Mouse (Mus musculus): ENCODE measurements at regions not wholly inside any gene's neighbourhood (a gene's known extent, or its start where the extent isn't known, plus 50 kb on each side); places are given as distances from the start of the nearest gene placed in this dataset.
A peak's percentile ranks its signal among the peaks of the same experiment; 100 is the strongest.

DNA sequence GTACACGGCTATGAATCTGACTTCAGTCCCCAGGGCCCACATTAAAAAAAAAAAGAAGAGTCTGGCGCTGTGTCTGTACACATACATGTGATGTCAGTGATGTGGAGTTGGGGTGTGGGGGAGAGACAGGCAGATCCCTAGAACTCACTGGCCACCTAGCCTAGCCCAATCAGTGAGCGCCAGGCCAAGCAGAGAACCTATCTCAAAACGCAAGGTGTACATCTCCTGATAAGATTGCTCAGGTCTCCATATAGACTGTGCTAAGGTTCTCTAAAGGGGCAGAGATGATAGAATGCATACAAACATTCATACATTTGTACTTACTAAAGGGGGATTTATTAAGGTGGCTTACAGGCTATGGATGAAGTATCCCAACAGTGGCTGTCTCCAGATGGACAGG, 225.5 kb upstream of the Hs6st1 start:
- no peak overlapping the region for H3K4me3 ChIP-seq (replicated peaks)
- no peak for TF ChIP-seq GATA1 (IDR thresholded peaks at IDR 0.05; ENCODE audit: borderline replicate concordance, low read length)
- TF ChIP-seq FLI1 (IDR thresholded peaks at IDR 0.05; ENCODE audit: low read length): no peak
- H3K27me3 ChIP-seq (replicated peaks): peaks cover 4% of the 10 kb centered on the region
- peaks cover 12% of the 10 kb centered on the region for H3K9me3 ChIP-seq
- H3K4me1 ChIP-seq: peaks cover 61% of the 10 kb centered on the region
- H3K36me3 ChIP-seq (replicated peaks; ENCODE audit: low read length): no peaks in the 10 kb centered on the region

DNA sequence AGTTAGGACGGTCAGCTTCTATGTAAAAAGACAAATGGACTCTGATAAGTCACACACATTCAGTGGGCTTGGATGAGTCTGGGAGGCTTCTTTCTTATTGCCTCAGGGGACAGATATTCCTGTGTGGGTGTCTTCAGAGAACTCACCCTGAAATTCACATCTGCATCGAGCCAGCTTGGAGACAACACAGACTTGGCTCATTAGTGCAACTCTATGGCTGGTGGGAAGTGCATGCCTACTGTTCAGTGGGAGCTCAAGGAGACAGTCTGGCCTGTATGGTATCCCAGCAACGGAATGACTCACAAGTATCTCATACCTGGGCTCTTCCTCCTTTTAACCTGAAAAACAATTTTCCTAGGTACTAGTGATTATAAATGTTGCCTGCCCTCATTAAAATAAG, 224.6 kb upstream of the Hs6st1 start:
- TF ChIP-seq GATA1 (IDR thresholded peaks at IDR 0.05; ENCODE audit: borderline replicate concordance, low read length): no peak
- no peak for TF ChIP-seq FLI1 (IDR thresholded peaks at IDR 0.05; ENCODE audit: low read length)
- Histone ChIP-seq H3K27me3 (replicated peaks) (peaks cover 4% of the 10 kb centered on the region), H3K4me1 (peaks cover 68% of the 10 kb centered on the region), H3K9me3 (peaks cover 12% of the 10 kb centered on the region), H3K4me3 (replicated peaks) (no peak overlapping the region), H3K36me3 (replicated peaks; ENCODE audit: low read length) (no peaks in the 10 kb centered on the region)

DNA sequence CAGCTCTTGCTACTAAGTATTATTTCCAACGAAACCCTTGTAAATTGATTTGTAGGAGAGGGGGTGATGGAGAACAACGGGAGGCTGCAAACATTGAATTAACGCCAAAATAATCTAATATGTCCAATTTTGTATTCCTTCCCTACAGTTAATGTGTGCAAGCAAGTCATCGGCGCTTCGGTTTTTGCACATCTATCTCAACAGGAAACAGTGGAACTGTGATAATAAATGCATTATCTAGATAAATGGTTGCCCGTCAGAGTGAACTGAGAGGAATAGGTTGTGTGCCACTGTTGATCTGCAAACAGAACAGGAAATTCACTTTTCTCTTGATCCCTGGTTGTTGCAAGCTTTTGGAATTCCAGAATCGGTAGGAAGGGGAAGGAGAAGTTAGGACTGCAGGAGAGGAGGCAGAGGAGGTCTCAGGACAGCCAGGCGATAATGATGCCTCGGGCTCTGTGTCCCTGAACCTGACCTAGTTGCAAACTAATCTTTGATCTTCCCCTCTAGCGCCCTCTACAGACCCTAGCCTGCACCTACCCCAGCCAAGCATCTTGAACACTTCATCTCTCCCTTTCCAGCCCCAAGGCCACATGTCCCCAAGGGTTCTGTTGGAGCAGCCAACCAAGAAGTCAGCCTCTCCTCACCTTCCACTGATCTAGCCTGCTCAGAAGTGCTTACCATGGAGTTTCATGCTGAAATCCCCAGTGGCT, 221.8 kb upstream of the Hs6st1 start:
- Histone ChIP-seq H3K9me3 (peaks cover 4% of the 10 kb centered on the region), H3K27me3 (replicated peaks) (peaks cover 3% of the 10 kb centered on the region), H3K36me3 (replicated peaks; ENCODE audit: low read length) (no peaks in the 10 kb centered on the region), H3K4me1 (peaks cover 79% of the 10 kb centered on the region), H3K4me3 (replicated peaks) (no peak overlapping the region)
- no peak for TF ChIP-seq GATA1 (IDR thresholded peaks at IDR 0.05; ENCODE audit: borderline replicate concordance, low read length)
- no peak for TF ChIP-seq FLI1 (IDR thresholded peaks at IDR 0.05; ENCODE audit: low read length)

GRCm38 (mm10) chr1:35848160-35848954, 219.8 kb upstream of the Hs6st1 start:
- H3K27me3 ChIP-seq (replicated peaks): peaks cover 3% of the 10 kb centered on the region
- H3K36me3 ChIP-seq (replicated peaks; ENCODE audit: low read length): no peaks in the 10 kb centered on the region
- no peak for TF ChIP-seq FLI1 (IDR thresholded peaks at IDR 0.05; ENCODE audit: low read length)
- TF ChIP-seq GATA1 (IDR thresholded peaks at IDR 0.05; ENCODE audit: borderline replicate concordance, low read length): no peak
- H3K4me1 ChIP-seq: peaks cover 85% of the 10 kb centered on the region
- peak overlapping the region; percentile 60 for H3K4me3 ChIP-seq (replicated peaks)
- no peaks in the 10 kb centered on the region for H3K9me3 ChIP-seq

DNA sequence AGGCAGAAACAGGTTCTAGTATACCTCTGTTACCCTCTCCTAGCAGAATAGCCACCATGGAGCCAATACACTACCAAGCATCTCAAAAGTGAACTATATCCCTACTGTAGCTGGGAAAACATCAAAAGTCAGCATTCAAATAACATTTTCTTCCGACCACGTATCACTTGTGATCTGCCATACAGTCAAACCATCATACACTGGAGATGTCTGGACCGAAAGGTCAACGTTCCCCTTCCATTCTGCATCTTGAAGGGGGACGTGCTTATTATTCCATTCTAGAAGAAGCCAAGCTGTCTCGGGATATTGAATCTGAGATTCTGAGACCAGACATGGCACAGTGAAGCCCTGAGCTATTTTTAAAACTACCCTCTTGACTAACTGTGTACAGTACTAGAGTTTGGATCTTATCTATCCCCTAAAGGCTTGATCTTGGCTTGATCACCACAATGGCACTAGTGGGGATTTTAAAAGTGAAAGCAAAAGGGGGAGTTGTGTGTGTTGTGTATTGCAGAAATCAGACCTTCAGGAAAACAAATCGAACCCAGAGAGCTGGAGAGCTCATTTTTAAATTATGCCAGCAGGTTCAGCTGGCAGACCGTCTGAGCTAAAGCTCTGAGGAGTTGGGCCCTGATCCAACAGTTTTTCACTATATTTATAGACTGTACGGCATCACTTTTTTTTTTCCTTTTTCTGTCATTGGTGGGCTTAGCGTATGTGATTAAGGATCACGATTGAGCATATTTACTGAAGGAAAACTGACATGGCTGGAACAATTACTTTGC, 218.6 kb upstream of the Hs6st1 start:
- H3K36me3 ChIP-seq (replicated peaks; ENCODE audit: low read length): no peaks in the 10 kb centered on the region
- no peaks in the 10 kb centered on the region for H3K9me3 ChIP-seq
- H3K4me3 ChIP-seq (replicated peaks): no peak overlapping the region
- TF ChIP-seq FLI1 (IDR thresholded peaks at IDR 0.05; ENCODE audit: low read length) (no peak), GATA1 (IDR thresholded peaks at IDR 0.05; ENCODE audit: borderline replicate concordance, low read length) (no peak)
- peaks cover 85% of the 10 kb centered on the region for H3K4me1 ChIP-seq
- peaks cover 3% of the 10 kb centered on the region for H3K27me3 ChIP-seq (replicated peaks)

DNA sequence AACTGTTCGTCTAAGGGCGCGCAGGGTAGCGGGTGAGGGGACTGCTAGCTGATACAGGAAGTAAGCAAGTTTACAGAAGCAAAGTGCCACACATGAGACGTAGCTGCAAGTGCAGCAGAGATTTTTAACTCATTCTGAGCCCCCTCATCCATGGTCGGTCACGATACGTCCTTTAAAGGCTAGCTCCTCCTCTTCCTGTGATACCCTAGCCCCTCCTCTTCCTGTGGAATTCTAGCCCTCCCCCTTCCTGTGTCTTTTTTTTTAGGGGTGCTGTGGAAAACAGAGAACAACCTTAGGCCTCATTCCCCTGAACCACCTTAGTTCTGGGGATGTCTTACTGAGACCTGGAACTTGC, 218.0 kb upstream of the Hs6st1 start:
- Histone ChIP-seq H3K27me3 (replicated peaks) (no peaks in the 10 kb centered on the region), H3K4me1 (peaks cover 86% of the 10 kb centered on the region), H3K36me3 (replicated peaks; ENCODE audit: low read length) (no peaks in the 10 kb centered on the region), H3K4me3 (replicated peaks) (no peak overlapping the region), H3K9me3 (no peaks in the 10 kb centered on the region)
- TF ChIP-seq GATA1 (IDR thresholded peaks at IDR 0.05; ENCODE audit: borderline replicate concordance, low read length) (no peak), FLI1 (IDR thresholded peaks at IDR 0.05; ENCODE audit: low read length) (no peak)

DNA sequence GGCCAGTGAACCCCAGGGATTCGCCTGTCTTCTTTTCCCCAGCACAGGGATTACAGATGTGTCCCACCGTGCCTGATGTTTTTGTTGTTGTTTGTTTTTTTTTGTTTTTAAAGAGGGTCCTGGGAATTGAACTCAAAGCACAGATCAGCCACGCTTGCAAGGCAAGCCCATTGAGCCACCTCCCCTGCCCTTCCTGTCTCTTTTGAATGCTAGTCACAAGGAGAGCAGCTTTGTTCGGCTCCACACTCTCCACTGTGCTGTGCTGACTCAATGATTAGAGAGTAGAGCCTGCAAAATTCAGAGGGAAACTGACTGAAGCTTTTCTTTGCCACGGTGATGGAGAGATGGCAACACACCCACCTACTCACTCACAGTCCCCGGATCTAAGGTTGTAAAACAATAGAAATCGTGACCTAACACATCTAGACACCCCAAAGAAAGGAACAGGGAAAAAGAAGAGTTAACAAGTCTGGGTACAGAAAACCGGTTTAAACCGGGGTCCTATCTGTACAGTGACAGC, 217.6 kb upstream of the Hs6st1 start:
- H3K4me1 ChIP-seq: peaks cover 88% of the 10 kb centered on the region
- H3K27me3 ChIP-seq (replicated peaks): no peaks in the 10 kb centered on the region
- TF ChIP-seq GATA1 (IDR thresholded peaks at IDR 0.05; ENCODE audit: borderline replicate concordance, low read length) (no peak), FLI1 (IDR thresholded peaks at IDR 0.05; ENCODE audit: low read length) (no peak)
- H3K9me3 ChIP-seq: no peaks in the 10 kb centered on the region
- no peaks in the 10 kb centered on the region for H3K36me3 ChIP-seq (replicated peaks; ENCODE audit: low read length)
- no peak overlapping the region for H3K4me3 ChIP-seq (replicated peaks)

DNA sequence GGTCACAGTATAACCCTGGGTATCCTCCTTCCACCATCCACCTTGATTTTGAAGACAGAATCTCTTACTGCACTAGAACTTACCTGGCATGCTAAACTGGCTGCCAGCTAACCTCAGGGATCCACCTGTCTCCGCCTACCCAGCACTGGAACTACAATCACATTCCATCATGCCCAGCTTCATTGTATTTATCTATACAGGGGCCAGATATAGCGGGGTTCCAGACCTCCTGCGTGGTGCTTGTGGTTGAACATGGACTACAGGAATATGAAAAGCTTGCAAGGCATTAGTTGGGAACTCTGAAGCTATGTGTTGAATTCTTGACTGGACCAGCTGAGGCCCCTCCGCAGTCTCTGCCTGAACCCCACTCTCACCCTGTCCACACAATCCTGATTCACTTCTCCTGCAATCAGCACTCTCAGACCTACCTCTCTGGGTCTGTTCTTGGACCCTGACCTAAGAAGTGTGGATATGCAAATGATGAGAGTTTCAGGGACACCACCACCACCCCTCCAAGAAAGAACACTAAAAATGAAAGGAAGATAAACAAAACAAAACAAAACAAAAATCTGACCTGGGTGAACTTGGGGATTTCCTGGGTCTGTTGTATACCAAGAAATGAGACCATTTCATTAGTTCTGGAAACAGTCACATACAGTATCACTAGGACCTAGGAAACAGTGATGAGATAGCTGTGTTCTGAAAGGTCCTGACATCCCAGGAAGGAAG, 216.4 kb upstream of the Hs6st1 start:
- no peaks in the 10 kb centered on the region for H3K27me3 ChIP-seq (replicated peaks)
- TF ChIP-seq GATA1 (IDR thresholded peaks at IDR 0.05; ENCODE audit: borderline replicate concordance, low read length) (no peak), FLI1 (IDR thresholded peaks at IDR 0.05; ENCODE audit: low read length) (no peak)
- H3K9me3 ChIP-seq: no peaks in the 10 kb centered on the region
- H3K36me3 ChIP-seq (replicated peaks; ENCODE audit: low read length): no peaks in the 10 kb centered on the region
- H3K4me3 ChIP-seq (replicated peaks): no peak overlapping the region
- peaks cover 83% of the 10 kb centered on the region for H3K4me1 ChIP-seq

- H3K4me1 ChIP-seq: peaks cover 71% of the 10 kb centered on the region
- H3K9me3 ChIP-seq: no peaks in the 10 kb centered on the region
- H3K36me3 ChIP-seq (replicated peaks; ENCODE audit: low read length): no peaks in the 10 kb centered on the region
- no peak overlapping the region for H3K4me3 ChIP-seq (replicated peaks)
- no peak for TF ChIP-seq FLI1 (IDR thresholded peaks at IDR 0.05; ENCODE audit: low read length)
- no peak for TF ChIP-seq GATA1 (IDR thresholded peaks at IDR 0.05; ENCODE audit: borderline replicate concordance, low read length)
- H3K27me3 ChIP-seq (replicated peaks): no peaks in the 10 kb centered on the region
Measured at GRCm38 (mm10) chr1:35853018-35853417, 215.2 kb upstream of the Hs6st1 start.

Data from megakaryocyte, embryonic 14.5 days (primary cell).